Mouse (Mus musculus): ENCODE results near the gene Paqr5. TPM values are rescaled to one million over a fixed set of nuclear protein-coding genes. Genes with fewer than 3 reads are reported as not detected.

Paqr5 gene
- total RNA-seq, 1 experiment from 2014 or later: 0.23 TPM

DNA sequence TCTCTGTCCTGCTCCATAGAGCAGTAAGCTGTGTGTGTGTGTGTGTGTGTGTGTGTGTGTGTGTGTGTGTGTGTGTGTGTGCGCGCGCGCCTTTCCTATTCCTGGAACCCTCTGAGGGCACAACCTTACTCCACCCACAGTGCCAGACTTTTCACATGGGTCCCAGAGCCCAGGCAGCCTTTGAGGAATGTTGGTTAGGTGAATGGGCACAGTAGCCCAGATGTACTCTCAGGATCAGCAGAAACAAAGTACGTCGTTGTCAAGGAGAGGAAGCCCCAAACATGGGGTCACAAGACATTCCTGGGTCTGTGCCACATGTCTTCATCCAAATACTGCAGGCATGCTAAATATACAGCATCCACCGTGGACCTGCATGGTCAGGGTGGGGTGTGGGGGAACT lies 60.7 kb downstream of the Paqr5 start:
- ATAC-seq (ENCODE audit: extremely low read depth, insufficient number of reproducible peaks, low FRiP score, poor library complexity, severe bottlenecking): no peak

DNA sequence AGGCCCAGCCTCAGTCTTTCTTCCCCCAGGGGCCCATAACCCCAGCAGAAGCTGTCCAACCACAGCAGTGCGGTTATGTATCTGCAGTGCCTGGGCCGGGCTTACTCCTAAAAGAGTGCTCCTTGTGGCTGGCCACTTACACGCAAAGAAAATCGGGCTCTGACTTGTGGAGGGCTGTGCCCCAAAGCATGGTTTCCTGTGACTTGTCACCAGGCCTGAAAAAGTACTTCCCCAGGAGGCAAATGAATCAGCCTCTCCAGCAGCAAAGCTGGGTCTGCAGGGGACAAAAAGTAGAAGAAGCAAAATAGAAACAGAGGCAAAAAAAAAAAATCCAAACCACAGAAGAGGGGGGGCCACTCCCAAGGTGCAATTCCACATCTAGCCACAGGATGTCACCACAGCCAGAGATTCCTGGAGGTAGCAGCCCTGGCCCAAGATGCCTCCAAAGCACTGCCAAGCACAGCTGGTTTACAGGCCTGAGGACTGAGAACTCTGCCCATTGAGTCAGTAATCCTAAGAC lies 61.2 kb downstream of the Paqr5 start:
- peak; percentile 79 for ATAC-seq (ENCODE audit: extremely low read depth, insufficient number of reproducible peaks, low FRiP score, poor library complexity, severe bottlenecking)

DNA sequence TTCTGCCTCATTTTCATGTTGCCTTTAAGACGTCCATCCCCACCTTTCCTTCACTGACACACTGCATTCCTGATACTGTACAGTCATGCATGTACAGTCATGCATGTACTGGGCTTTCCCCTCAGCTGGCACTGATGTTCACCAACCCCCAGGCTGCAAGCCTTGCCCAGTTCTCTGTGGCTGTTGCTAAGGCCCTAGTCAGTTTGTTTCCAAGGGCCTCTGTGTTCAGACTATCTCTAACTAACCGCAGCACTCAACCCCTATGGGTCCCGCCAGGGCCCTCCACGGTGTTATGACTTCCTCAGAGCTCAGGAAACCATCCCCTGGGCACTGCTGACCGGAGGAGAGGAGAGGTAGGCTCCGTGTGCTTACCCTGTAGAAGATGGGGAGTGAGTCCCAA lies 63.3 kb downstream of the Paqr5 start:
- no peak for ATAC-seq (ENCODE audit: extremely low read depth, insufficient number of reproducible peaks, low FRiP score, poor library complexity, severe bottlenecking)

DNA sequence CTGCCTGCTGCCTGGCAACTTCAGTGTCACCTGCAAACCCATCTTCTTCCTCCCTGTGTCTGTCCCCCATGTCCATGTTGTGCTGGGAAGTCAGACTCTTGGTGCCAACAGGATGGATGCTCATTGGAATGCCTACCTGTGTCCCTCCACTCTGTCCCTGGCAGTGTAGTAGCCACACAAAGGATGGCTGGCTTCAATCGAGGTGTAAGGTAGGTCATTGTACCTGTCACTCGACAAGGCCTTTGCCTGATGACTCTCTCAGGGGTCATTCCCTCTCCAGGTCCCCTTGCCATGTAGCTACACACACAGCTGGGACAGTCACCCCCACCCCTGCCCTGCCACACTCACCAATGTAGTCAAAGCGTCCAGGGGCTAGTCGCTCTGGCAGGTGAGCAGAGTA lies 65.5 kb downstream of the Paqr5 start:
- ATAC-seq (ENCODE audit: extremely low read depth, insufficient number of reproducible peaks, low FRiP score, poor library complexity, severe bottlenecking): no peak

DNA sequence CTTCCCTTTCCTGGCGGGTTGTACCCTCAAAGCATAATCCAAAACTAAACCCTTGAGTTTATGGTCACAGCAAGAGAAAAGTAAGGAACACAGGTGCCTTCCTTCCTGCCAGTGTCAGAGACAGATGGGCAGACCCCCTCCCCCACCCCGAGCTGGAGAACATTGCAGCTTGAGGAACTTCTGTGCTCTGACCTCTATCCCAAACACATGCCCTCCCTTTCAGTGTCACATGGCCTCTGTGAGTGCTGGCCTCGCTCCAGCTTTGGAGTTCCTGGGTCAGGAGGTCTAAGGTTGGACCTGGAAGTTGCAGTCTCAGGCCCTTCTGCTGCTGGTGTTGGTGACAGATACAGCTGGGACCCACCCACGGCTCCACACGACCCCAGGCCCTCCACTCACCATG lies 65.9 kb downstream of the Paqr5 start:
- ATAC-seq (ENCODE audit: extremely low read depth, insufficient number of reproducible peaks, low FRiP score, poor library complexity, severe bottlenecking): no peak

DNA sequence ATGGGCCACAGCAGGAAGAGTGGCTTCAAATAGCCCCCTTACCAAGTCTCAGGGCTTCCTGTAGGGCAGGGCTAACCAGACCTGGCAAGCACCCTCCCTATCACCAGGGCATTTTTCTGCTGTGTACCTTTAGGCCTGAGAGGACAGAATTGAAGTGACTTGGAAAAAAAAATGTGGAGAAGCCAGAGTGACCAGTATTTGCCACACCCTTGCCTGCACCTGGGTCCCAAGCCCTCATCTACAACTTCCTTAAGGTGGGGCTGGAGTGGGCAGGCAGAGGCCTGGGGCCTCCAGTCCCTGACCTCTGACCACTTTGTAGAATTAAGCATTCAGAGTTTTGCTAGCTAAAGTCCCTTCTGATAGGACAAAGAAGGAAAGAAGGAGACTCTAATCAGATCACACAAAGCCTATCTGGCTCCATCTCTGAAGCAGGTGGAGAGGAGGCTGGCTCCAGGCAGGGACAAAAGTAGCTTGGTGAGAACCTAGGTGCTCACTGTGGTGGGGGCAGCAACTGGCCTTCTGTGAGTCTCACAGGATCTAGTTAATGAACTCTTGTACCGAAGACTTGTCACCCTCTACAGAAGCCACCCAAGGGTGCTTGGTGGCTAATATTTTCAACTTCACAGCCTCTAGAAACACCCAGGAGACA lies 66.6 kb downstream of the Paqr5 start:
- ATAC-seq (ENCODE audit: extremely low read depth, insufficient number of reproducible peaks, low FRiP score, poor library complexity, severe bottlenecking): no peak

DNA sequence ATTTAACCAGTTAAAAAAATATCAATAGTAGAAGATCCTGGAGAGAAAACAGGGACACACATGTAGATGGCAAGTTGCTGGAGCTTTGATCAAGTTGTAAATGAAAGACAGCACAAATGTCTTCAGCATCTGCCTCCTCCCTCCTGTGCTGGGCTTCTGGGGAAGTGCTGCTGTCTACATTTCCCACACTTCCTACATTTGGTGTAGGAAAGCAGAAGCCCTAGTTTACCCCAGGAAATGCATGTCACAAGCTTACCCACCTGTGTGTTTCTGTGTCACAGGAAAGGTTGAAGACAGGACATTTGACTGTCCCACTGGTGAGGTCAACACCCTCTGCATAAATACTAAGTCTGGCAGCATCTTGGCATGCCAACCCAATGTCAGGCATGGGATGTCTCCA lies 71.9 kb downstream of the Paqr5 start:
- 0 out of 2 replicates have a peak, but pooled peaks have one; percentile 39 for ATAC-seq (ENCODE audit: extremely low read depth, insufficient number of reproducible peaks, low FRiP score, poor library complexity, severe bottlenecking)

DNA sequence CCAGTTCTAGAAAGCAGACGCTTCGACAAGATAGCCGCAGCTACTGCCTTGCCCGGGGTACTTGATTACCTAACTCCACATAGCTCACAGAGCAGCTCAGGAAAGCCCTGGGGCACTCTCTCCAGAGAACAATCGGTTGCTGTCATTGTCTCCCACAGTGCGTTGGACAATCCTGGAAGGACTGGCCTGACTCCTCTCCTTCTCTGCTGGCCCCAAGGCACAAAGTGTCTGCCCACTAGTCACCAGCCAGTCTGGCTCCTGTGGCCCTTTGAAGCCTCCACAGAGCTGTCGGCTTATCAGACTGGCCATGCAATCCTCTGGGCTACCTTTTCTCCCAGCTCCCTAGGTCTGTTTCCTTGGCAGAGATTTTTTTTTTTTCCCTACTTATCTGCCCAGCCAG lies 74.4 kb downstream of the Paqr5 start:
- ATAC-seq (ENCODE audit: extremely low read depth, insufficient number of reproducible peaks, low FRiP score, poor library complexity, severe bottlenecking): no peak

DNA sequence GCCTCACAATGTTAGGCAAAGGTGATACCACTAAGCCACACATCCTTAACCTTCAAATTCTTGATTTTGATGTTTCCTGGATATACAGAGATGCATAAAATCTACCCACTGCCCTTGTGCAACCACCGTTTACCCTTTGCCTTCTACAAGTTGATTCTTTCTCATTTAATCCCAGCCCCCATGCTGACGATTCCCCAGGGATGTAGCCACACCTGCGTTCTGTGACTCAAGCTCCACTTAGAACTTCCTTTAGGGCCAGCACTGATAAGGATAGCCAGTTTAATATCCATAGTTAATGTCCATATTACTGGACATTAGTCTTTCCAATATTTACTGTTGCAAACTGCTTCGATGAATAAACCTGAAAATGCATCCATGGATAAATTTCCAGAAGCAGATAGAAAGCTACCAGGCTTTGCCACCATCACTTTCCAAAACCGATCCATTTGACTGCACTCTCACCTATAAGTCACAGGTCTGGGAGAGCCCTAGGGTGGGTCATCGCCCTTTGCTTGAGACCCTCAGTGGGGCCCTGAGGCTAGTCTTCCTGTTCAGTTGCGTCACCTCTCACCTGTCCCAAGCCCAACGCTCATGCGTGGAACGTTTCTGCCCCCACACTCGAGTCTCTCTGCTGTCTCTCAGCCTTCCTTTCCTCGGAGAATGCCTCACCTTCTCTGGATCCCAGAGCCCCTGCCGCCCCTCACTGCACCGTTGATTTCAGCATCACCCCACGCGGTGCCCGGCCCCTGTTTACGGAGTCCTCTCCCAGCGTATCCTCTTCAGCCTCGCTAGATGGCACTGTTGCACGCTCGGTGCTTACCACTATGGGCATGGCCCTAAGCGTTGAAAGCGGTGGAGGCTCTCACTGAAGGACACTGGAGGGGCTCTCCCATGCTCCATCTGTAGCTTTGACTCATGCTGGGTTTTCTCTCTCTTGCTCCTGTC lies 79.0 kb downstream of the Paqr5 start:
- ATAC-seq (ENCODE audit: extremely low read depth, insufficient number of reproducible peaks, low FRiP score, poor library complexity, severe bottlenecking): peak; percentile 91

DNA sequence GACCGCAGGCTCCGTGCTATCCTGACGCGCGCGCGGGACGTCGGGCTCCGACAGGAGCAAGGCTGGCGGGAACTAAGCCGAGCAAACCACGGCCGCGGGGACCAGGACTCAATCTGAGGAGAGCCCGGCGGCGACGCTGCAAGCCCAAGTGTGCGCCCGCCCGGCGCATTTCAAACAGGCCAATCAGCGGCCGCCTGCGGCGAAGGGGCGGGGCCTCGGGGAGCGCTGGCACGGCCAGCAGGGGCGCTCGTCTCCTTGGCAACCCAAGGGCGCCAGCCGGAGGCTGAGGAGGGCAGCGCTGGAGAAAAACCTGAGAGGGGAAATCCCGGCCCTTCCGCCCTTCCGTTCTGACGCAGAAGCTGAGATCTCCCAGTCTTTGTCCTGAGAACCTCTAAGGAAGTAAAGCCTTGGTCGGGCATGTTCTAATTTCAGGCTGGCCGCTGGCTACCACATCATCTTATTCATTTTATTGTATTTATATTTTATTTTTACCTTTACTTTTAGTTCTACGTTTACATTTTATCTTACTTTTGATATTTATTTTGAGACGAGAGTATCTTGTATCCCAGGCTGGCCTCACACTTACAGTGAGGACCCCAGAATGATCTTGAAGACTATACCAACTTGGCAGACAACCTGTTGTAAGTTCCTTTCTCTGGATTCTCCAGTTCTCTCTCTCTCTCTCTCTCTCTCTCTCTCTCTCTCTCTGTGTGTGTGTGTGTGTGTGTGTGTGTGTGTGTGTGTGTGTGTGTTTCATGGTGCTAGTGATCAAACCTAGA lies 79.8 kb downstream of the Paqr5 start, which contains the start of gene Kif23:
Gene Kif23 (minus strand): TSS at position 152 of the 779 bp plus-strand sequence.
- peak; percentile 84 for ATAC-seq (ENCODE audit: extremely low read depth, insufficient number of reproducible peaks, low FRiP score, poor library complexity, severe bottlenecking)

DNA sequence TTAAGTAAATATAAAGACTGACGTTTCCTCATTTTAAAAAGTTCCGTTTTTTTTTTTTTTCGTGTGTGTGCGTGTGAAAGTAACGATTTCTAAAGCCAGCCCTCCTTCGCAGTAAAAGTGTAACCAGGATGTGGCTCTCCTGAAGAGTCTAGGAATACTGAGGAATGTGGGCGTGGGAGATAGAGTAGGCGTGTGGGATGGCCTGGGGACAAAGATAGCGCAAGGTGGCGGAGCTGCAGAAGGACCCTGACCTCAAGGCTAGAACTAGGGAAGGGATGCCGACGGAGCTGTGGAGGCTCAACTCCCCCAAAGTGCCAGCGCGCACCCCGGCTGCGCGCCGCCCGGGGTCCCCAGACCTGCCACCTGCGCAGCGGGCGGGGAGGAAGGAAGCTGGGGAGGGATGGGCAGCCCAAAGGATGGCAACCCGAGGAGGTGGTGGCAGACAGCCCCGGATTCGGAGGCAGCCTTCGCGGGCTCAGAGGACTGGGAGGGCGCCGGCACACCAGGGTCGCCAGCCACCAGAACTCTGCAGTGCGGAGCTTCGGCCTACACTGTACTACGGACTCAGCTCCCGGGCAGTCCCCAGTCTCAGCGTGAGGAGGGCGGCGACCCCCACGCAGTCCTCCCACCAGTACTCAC lies 80.6 kb downstream of the Paqr5 start:
- ATAC-seq (ENCODE audit: extremely low read depth, insufficient number of reproducible peaks, low FRiP score, poor library complexity, severe bottlenecking): no peak

DNA sequence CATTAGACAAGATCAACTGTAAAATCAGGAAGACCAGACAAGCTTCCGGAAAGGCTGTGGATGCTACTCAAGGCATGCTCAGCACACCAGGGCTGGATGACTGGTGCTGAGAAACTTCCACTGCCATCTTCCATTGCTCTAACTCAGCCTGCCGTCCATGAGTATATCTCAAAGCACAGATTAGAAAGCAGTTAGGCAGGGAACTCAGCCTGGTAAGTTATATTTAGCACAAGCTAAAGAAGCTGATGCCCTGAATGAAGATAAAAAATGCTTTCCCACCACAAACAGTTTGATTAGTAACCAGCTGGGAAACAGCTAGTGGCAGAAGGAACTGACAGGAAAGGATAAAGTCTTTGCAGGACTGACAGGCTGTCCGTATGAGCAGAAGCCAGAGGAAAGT lies 85.6 kb downstream of the Paqr5 start:
- ATAC-seq (ENCODE audit: extremely low read depth, insufficient number of reproducible peaks, low FRiP score, poor library complexity, severe bottlenecking): no peak

DNA sequence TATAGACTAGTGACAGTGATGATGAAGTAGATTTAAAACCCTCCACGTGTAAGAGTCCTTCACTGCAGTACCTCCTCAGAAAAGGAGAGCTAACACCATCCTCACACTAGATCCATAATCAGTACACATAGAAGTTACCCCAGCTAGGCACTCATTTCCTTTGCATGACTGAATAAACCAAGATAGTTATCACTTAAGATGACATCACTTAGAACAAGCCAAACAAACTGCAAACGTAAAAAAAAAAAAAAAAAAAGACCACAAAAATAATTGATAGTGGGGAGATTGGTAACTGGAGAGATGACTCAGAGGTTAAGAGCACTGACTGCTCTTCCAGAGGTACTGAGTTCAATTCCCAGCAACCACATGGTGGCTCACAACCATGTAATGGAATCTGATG lies 93.3 kb downstream of the Paqr5 start:
- ATAC-seq (ENCODE audit: extremely low read depth, insufficient number of reproducible peaks, low FRiP score, poor library complexity, severe bottlenecking): no peak

DNA sequence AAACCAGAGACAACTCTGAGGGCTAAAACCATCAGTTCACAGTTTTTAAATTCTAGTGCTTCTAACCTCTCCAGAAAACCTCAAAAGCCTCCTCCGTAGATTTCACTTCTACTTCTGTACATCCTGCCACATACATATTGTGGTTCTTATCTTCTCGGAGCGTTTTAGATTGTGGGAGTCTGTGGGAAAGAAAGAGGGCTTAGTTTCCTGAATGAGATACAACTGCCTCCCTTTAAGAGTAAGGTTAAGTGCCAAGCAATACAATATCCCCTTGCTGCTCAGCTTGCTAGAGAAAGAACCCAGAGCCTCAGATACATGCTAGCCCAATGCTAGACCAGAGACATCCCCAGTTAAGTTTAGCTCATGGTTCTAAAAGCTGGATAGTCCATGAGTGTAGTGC lies 94.6 kb downstream of the Paqr5 start:
- no peak for ATAC-seq (ENCODE audit: extremely low read depth, insufficient number of reproducible peaks, low FRiP score, poor library complexity, severe bottlenecking)

DNA sequence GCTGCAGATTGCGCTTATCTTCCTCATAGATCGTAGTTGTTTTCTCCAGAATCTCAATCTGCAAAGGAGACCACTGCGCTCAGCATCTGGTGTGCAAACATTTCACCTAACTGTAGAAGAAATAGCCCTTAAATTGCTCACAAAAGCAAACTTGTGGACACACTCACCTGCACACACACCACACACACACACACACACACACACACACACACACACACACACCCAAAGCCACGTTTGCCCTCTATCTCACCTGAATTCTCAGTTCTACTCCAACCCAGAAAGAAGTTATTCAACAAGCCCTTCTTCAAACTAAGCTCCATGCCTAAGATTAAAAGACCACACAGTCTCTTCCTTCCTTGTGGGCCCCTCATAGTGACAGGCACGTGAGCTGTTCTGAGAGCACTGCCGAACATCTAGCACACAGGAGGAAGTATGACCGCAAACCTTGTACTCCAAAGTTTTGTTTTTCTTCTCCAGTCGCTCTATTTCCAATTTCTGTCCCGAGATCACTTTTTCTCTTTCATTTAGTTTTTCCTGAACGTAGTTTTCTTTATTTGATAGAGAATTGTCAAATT lies 101.5 kb downstream of the Paqr5 start:
- no peak for ATAC-seq (ENCODE audit: extremely low read depth, insufficient number of reproducible peaks, low FRiP score, poor library complexity, severe bottlenecking)

DNA sequence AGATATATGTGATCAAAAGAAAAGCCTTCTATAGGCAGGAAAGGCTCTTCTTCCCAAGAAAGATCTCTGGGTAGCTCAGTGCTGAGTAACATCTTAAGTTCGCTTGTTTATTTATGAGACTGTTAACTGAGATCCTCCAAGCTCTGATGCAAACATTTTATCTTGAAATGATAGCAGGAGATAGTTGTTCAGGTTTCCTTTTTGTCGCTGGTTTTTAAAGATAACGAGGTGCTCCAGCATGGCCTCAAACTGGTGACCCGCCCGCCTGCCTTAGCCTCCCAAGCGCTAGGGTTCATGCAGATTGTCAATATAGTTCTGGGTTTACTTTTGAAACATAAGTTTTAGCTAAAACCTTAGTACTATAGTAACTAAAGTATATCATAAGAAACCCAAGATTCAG lies 106.3 kb downstream of the Paqr5 start:
- ATAC-seq (ENCODE audit: extremely low read depth, insufficient number of reproducible peaks, low FRiP score, poor library complexity, severe bottlenecking): no peak

DNA sequence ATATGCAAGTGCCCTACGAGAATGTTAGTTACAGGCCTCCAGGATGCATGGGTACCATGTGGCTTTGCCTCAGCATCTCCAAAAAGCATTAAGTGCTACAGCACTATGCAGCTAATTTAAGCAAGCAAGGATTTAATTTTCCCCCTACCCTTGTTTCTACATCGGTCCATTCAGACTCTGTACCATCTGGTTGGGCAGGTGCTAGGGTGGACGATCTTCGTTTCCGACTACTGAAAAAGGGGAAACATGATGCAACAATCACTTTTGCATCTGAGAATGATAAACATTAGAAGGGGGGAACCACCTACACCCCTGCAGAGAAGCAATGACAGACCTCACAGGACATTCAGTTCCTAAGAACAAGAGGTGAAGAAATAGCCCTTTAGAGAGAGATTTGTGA lies 107.2 kb downstream of the Paqr5 start:
- ATAC-seq (ENCODE audit: extremely low read depth, insufficient number of reproducible peaks, low FRiP score, poor library complexity, severe bottlenecking): no peak

DNA sequence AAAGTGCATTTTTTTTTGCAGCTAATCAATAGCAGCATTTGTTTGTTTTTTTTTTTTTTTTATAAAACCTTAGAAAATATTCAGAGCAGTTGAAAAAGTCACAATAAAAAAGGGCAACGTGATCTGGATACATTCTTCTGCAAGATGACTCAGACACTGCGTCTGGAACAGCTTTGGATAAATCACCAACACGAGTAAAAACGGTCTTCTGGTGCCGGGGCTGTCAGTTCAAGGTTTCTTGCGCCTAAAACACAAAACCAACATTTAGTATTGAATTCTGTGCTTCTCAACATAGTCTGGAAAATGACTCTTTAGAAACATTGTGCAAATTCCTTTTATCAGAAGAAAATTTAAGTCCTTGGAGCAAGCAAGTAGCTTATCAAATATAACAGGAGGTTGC lies 109.2 kb downstream of the Paqr5 start:
- no peak for ATAC-seq (ENCODE audit: extremely low read depth, insufficient number of reproducible peaks, low FRiP score, poor library complexity, severe bottlenecking)

DNA sequence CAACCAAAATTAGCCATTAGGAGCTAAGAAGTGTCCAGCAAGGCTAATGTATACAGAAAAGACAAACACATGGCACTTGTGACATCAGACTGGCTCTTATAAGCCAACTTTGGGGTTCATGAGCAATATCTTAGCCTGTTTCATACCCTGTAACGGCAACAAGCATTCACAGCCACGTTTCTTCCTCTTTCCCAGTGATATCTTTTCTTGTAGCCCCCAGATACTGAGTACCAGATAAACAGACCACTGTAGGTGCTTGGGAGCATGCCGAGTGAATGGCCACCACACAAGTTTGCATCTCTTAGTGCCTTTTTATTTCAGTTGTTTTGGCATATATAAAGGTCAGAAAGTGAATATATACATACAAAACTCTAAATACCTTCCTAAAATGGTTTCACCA lies 109.7 kb downstream of the Paqr5 start:
- no peak for ATAC-seq (ENCODE audit: extremely low read depth, insufficient number of reproducible peaks, low FRiP score, poor library complexity, severe bottlenecking)
